Mouse (Mus musculus) liver, embryonic 11.5 days (tissue): ENCODE measurements around the gene Rhag. TPM values are rescaled to one million over a fixed set of nuclear protein-coding genes. Genes with fewer than 3 reads are reported as not detected.

Experiments
- ATAC-seq: fragments of 200-750 bp; cut with Nextera tagmentation; replicated peaks from 2 replicates; pipeline ENCODE4 v1.8.0; 2017; ENCODE audit warnings: moderate number of reproducible peaks, mild to moderate bottlenecking, moderate TSS enrichment, moderate library complexity; ENCODE audit not compliant: low FRiP score
- DNase-seq: peaks from one replicate; pipeline ENCODE4 v3.0.0-alpha.2; 2017; ENCODE audit warnings: low spot score
- H3K27ac ChIP-seq: fragments of 300-500 bp; sonication (generic); 2 replicates; pipeline ENCODE4 v1.5.1; 2014; ENCODE audit warnings: mild to moderate bottlenecking, low read depth, low read length, control low read depth
- H3K27me3 ChIP-seq: fragments of 300-500 bp; sonication (generic); replicated peaks from 2 replicates; pipeline ENCODE4 v1.6.1; 2014; ENCODE audit warnings: low read length, mixed read lengths; ENCODE audit not compliant: control insufficient read depth, insufficient read depth
- H3K36me3 ChIP-seq: fragments of 300-500 bp; sonication (generic); 2 replicates; pipeline ENCODE4 v1.6.1; 2014; ENCODE audit warnings: mild to moderate bottlenecking, low read length, moderate library complexity, mixed read lengths; ENCODE audit not compliant: control insufficient read depth, insufficient read depth
- H3K4me1 ChIP-seq: fragments of 300-500 bp; sonication (generic); replicated peaks from 2 replicates; pipeline ENCODE4 v1.6.1; 2014; ENCODE audit warnings: low read length, mixed read lengths; ENCODE audit not compliant: control insufficient read depth, insufficient read depth
- H3K4me2 ChIP-seq: fragments of 300-500 bp; sonication (generic); 2 replicates; pipeline ENCODE4 v1.6.1; 2014; ENCODE audit warnings: mild to moderate bottlenecking, control low read depth, moderate library complexity
- H3K4me3 ChIP-seq: fragments of 300-500 bp; sonication (generic); 2 replicates; pipeline ENCODE4 v1.5.1; 2014; ENCODE audit warnings: low read depth, low read length, control low read depth
- H3K9ac ChIP-seq: fragments of 300-500 bp; sonication (generic); 2 replicates; pipeline ENCODE4 v1.6.1; 2014; ENCODE audit warnings: low read depth, low read length, control low read depth
- H3K9me3 ChIP-seq: fragments of 300-500 bp; sonication (generic); 2 replicates; pipeline ENCODE4 v1.6.1; 2016; ENCODE audit warnings: low read length, inconsistent platforms, mixed read lengths; ENCODE audit not compliant: control insufficient read depth
- WGBS: fragments of 180-500 bp; shearing (Covaris S2); extraction: QIAGEN DNeasy Blood & Tissue Kit; methylation state at CpG from one replicate; pipeline ENCODE4 v1.1.7; 2014; 5-methylcytosine and 5-hydroxymethylcytosine counted together
- polyA plus RNA-seq: library from polyadenylated mRNA; unstranded; fragments of >200 nt; fragmentation: Nextera tagmentation; extraction: Ambion mirVana; gene quantifications from 2 replicates; pipeline ENCODE4 v1.2.1, GENCODE M21; 2014

The Rhag gene
- polyA plus RNA-seq, 1 experiment from 2014 or later = 164 TPM

DNA sequence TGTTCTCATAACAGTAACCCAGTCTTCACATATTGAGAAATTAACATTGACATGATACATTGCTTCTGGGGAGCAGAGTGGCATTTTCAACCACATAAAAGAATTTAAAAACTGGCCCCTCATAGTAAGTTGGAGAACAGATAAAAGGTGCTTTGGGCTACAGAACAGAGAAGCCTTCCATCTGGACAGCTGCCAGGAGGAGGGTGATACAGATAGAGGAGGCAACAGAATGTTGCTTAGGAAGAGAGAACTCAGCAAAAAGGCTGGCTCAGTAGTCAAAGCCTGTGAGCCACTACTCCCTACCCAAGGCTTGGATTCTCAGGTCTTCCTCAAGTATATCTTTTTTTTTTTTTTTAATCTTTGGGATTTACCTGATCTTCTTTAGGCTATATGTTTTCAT lies 44.1 kb downstream of the Rhag start:
- H3K4me2 ChIP-seq = no peak overlapping the region
- no peak for ATAC-seq
- H3K36me3 ChIP-seq = no peaks in the 10 kb centered on the region
- DNase-seq = no peak
- no peak overlapping the region for H3K4me3 ChIP-seq
- no peak overlapping the region for H3K9ac ChIP-seq
- no peaks in the 10 kb centered on the region for H3K27me3 ChIP-seq
- no peaks in the 10 kb centered on the region for H3K4me1 ChIP-seq
- no peaks in the 10 kb centered on the region for H3K9me3 ChIP-seq
- H3K27ac ChIP-seq = no peak overlapping the region

DNA sequence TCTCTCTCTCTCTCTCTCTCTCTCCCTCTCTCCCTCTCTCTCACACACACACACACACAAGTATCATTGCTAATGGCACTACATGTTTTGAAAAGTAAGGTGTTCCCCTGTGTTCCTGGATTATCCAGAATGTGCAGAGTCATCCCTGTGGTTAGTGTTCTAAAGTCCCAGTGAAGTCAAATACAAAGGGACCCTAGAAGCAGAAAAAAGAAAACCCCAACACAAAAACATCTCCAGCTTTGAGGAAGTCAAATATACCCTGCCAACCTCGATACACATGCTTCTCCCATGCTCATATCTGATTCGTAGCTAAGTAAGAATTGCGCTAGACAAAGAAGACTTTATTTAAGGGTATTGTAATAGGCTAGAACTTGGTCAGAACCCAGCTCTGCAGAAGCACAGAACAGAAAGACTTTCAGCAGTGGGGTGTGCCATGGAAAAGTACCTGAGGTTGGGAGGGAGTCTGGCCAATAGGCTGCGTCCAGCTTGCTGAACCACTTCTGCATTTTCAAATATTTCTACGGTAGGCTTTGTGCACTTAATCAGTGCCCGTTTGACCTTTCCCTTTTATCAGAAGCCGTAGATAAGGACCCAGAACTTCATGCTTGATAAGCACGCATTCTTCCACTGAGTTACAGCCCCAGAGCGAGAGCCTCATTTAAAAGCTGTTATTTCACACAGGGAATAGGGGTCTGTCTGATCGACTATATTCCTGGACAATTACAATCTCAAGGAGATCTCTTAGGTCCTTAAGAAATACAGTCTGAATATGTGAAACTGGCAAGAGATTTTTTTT lies 58.2 kb downstream of the Rhag start:
- Histone ChIP-seq H3K4me1 (no peaks in the 10 kb centered on the region), H3K9ac (no peak overlapping the region), H3K36me3 (no peaks in the 10 kb centered on the region), H3K4me2 (peak overlapping the region; percentile 0; the same call in 1 of the 2 replicates), H3K4me3 (no peak overlapping the region), H3K9me3 (no peaks in the 10 kb centered on the region), H3K27ac (no peak overlapping the region), H3K27me3 (no peaks in the 10 kb centered on the region)
- 21% methylated on average over 10 of the region's 10 CpGs for WGBS
- ATAC-seq = no peak
- DNase-seq = no peak

DNA sequence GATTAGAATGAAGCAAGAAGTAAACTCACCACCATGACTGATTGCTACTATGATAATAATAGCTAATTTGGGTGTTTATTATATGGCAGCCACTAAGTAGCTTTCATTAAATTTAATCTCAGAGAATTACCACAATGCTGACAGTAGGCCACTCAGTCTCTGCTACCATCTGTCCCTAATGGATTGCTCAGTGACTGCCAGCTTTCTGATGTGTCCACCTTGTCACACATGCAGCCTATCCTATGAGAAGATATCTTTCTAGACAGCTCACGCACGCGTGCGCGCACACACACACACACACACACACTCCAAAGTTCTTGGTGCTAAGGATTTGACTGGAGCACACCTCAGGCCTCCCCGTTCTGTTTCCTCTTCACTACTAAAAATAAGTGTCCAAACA lies 61.7 kb downstream of the Rhag start:
- H3K4me2 ChIP-seq = no peak overlapping the region
- H3K9ac ChIP-seq = no peak overlapping the region
- no peaks in the 10 kb centered on the region for H3K9me3 ChIP-seq
- H3K4me3 ChIP-seq = no peak overlapping the region
- no peaks in the 10 kb centered on the region for H3K36me3 ChIP-seq
- H3K27me3 ChIP-seq = no peaks in the 10 kb centered on the region
- no peaks in the 10 kb centered on the region for H3K4me1 ChIP-seq
- 94% methylated on average over 6 of the region's 6 CpGs for WGBS
- no peak for DNase-seq
- no peak for ATAC-seq
- no peak overlapping the region for H3K27ac ChIP-seq

DNA sequence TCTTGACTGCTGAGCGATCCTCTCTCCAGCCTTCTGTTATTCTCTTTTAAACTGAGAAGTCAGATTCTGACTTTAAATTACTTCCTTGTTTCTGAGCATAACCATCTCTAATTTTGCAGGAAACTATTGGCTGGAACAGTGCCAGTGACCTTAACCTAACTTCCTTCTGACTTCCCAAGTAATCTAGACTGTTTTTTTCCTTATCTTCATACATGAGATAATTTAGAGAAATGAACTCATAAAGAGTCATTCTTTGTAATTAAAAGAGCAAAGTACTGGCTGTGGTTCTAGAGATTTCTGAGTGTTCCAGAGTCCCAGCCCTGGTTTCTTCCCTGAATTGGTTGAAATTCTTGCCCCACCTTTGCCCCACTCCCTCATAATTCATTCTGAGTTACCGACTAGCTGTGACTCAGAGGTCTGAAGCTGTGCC lies 62.7 kb downstream of the Rhag start:
- Histone ChIP-seq H3K4me2 (no peak overlapping the region), H3K9ac (no peak overlapping the region), H3K36me3 (no peaks in the 10 kb centered on the region), H3K9me3 (no peaks in the 10 kb centered on the region), H3K4me1 (no peaks in the 10 kb centered on the region), H3K27ac (no peak overlapping the region), H3K27me3 (no peaks in the 10 kb centered on the region), H3K4me3 (no peak overlapping the region)
- no peak for ATAC-seq
- no peak for DNase-seq
- 40% methylated on average over 2 of the region's 2 CpGs for WGBS

DNA sequence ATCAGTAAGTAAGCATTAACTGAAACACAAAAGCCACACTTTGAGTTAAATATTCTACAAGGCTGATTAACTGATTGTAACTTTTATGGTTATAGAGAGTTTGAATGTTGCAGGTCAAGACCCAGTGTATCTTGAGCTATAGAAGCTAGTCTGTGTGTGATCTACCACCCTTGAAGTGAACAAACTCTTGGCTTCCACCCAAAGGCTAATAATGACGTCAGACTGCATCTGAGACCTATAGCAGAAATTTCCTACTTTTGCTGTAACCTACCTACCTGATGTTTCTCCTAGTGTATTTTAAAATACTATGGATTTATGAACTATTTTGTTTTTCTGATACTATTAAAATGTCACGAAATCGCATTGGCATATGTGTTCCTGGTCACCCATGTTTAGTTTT lies 63.8 kb downstream of the Rhag start:
- no peaks in the 10 kb centered on the region for H3K4me1 ChIP-seq
- no peak overlapping the region for H3K27ac ChIP-seq
- no peak overlapping the region for H3K9ac ChIP-seq
- H3K27me3 ChIP-seq = no peaks in the 10 kb centered on the region
- 81% methylated on average over 3 of the region's 3 CpGs for WGBS
- H3K9me3 ChIP-seq = no peaks in the 10 kb centered on the region
- DNase-seq (no peak), ATAC-seq (no peak)
- no peaks in the 10 kb centered on the region for H3K36me3 ChIP-seq
- H3K4me2 ChIP-seq = no peak overlapping the region
- H3K4me3 ChIP-seq = no peak overlapping the region

DNA sequence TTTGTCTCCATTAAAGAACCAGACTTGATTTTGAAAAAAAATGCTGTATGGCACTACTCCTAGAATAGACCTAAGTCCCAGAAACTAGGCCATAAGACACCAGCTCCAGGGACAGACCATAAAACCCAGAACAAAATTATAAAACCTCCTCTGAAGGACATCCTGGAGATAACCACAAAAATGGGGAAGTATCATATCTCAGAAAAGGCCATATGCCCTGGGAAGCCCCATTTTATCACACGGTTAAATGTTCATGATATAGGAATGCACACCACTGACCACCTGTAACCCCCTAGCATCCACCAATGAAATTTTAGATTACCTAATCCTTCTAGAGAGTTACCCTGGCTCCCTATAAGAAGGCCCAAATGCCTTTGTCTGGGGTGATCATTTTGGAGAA lies 64.6 kb downstream of the Rhag start:
- Histone ChIP-seq H3K4me1 (no peaks in the 10 kb centered on the region), H3K9ac (no peak overlapping the region), H3K4me3 (no peak overlapping the region), H3K9me3 (no peaks in the 10 kb centered on the region), H3K4me2 (no peak overlapping the region), H3K36me3 (no peaks in the 10 kb centered on the region), H3K27me3 (no peaks in the 10 kb centered on the region), H3K27ac (no peak overlapping the region)
- ATAC-seq = no peak
- no peak for DNase-seq
- WGBS = 47% methylated on average over 1 of the region's 1 CpGs

DNA sequence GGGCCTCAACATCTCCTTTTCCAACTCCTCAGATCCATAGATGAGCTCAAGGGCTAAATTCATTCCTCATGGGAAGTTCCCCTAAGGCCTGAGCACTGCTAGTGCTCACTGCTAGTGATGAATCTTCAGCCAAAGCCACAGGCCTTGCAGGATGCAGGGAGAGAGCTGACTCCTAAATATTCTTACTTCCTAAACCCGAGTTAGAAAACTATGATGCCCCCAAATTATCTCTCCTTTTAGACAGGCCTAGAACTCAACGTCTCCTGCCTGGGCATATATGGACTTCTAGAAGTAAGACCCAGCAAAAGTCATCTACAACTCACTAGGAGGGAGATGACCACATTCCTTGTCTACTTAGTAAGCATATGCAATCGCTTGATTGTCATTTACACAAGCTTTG lies 66.8 kb downstream of the Rhag start:
- H3K36me3 ChIP-seq = no peaks in the 10 kb centered on the region
- no peak overlapping the region for H3K9ac ChIP-seq
- no peaks in the 10 kb centered on the region for H3K9me3 ChIP-seq
- DNase-seq (no peak), ATAC-seq (no peak)
- no peaks in the 10 kb centered on the region for H3K27me3 ChIP-seq
- H3K4me3 ChIP-seq = 0 out of 2 replicates have a peak overlapping the region, but pooled peaks have one; percentile 72
- peak overlapping the region; percentile 74 for H3K4me2 ChIP-seq
- H3K4me1 ChIP-seq = no peaks in the 10 kb centered on the region
- no peak overlapping the region for H3K27ac ChIP-seq
- 28% methylated on average over 3 of the region's 3 CpGs for WGBS

DNA sequence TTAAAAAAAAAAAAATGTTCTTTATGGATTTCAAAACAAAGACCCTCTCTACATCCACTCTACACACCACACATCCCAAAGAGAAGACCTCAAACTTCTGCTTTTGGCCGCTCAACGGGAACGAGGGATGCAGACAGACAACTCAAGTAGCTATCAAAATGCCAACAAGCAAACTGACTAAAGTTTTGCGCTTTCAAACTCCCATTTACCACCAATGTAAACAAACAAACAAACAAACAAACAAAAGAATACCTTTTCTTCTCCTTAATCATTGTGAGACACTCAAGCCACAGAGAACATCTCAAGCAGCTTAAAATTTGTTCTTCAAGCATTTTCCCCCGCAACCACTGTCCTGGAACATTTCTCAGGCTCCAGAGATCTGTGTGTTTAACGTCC lies 68.6 kb downstream of the Rhag start:
- peak overlapping the region; percentile 74 for H3K9ac ChIP-seq
- DNase-seq (no peak), ATAC-seq (no peak)
- peak overlapping the region; percentile 74 for H3K4me2 ChIP-seq
- no peak overlapping the region for H3K27ac ChIP-seq
- H3K27me3 ChIP-seq = no peaks in the 10 kb centered on the region
- H3K9me3 ChIP-seq = no peaks in the 10 kb centered on the region
- H3K36me3 ChIP-seq = no peaks in the 10 kb centered on the region
- peak overlapping the region; percentile 72 for H3K4me3 ChIP-seq
- 4% methylated on average over 6 of the region's 6 CpGs for WGBS
- H3K4me1 ChIP-seq = no peaks in the 10 kb centered on the region
